Mouse (Mus musculus): ENCODE data around the gene Kif23. TPM values are rescaled to one million over a fixed set of nuclear protein-coding genes. Genes with fewer than 3 reads are reported as not detected.

Gene Kif23
- polyA plus RNA-seq, 1 experiment = 1.4 TPM

- Histone ChIP-seq H3K4me1 (ENCODE audit: control insufficient read depth, insufficient read depth, low read length) (no peaks in the 10 kb centered on the region), H3K27me3 (replicated peaks; ENCODE audit: control insufficient read depth, insufficient read depth, low read length) (no peaks in the 10 kb centered on the region), H3K36me3 (ENCODE audit: control insufficient read depth, insufficient read depth, low read length) (no peaks in the 10 kb centered on the region), H3K4me3 (ENCODE audit: insufficient read depth, low read depth, low read length) (no peak overlapping the region), H3K27ac (ENCODE audit: insufficient read depth, low read depth, low read length) (no peak overlapping the region)
- TF ChIP-seq CTCF (conservative IDR thresholded peaks at IDR 0.05; ENCODE audit: insufficient read depth, insufficient read length, low read depth, low read length) = no peak
- no peak for TF ChIP-seq POLR2A (IDR thresholded peaks at IDR 0.05; ENCODE audit: low read depth, low read length)
- peak; percentile 24 for DNase-seq
- WGBS = 18% methylated on average over 8 of the region's 8 CpGs
Measured at GRCm38 (mm10) chr9:61873325-61873724, 73.2 kb downstream of the Kif23 start.

DNA sequence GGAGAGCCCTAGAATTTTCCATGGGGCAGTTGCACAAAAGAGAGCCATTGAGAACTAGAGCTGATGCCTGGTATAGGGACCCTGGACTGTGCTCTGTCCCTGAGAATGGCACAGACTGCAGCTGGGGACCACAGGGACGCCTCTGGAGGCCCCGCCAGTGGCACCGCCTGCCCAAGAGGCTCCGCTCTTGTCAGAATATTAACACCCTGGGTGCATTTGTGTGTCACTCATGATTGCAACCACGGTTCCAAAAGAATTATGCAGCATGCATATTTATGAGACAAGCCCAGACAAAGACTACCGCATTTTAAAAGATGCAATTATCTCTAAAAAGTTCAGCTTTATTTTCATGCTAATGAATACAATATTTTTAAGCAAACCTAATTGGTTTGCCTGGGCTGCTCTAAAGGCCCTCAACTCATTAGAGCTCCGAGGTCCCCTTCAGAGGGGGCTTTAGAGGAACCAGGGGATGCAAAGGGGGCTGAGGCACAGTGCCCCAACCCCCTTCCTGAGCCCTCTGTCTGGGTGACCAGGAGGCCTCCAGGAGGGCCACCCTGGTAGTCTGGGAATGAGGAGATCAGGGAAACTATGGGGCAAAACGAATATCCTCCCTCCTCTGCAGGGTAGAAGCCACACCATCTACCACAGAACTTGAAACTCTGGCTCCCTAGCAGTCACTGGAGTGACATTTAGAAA is 74.2 kb downstream of the Kif23 start:
- DNase-seq = no peak
- Histone ChIP-seq H3K4me3 (ENCODE audit: insufficient read depth, low read depth, low read length) (no peak overlapping the region), H3K27ac (ENCODE audit: insufficient read depth, low read depth, low read length) (no peak overlapping the region), H3K4me1 (ENCODE audit: control insufficient read depth, insufficient read depth, low read length) (no peaks in the 10 kb centered on the region), H3K36me3 (ENCODE audit: control insufficient read depth, insufficient read depth, low read length) (no peaks in the 10 kb centered on the region), H3K27me3 (replicated peaks; ENCODE audit: control insufficient read depth, insufficient read depth, low read length) (no peaks in the 10 kb centered on the region)
- WGBS = 77% methylated on average over 8 of the region's 8 CpGs
- TF ChIP-seq POLR2A (IDR thresholded peaks at IDR 0.05; ENCODE audit: low read depth, low read length) = no peak
- TF ChIP-seq CTCF (conservative IDR thresholded peaks at IDR 0.05; ENCODE audit: insufficient read depth, insufficient read length, low read depth, low read length) = no peak

GRCm38 (mm10) chr9:61871839-61872238 is 74.7 kb downstream of the Kif23 start:
- DNase-seq = no peak
- Histone ChIP-seq H3K4me3 (ENCODE audit: insufficient read depth, low read depth, low read length) (no peak overlapping the region), H3K27me3 (replicated peaks; ENCODE audit: control insufficient read depth, insufficient read depth, low read length) (no peaks in the 10 kb centered on the region), H3K36me3 (ENCODE audit: control insufficient read depth, insufficient read depth, low read length) (no peaks in the 10 kb centered on the region), H3K4me1 (ENCODE audit: control insufficient read depth, insufficient read depth, low read length) (no peaks in the 10 kb centered on the region), H3K27ac (ENCODE audit: insufficient read depth, low read depth, low read length) (no peak overlapping the region)
- no peak for TF ChIP-seq POLR2A (IDR thresholded peaks at IDR 0.05; ENCODE audit: low read depth, low read length)
- TF ChIP-seq CTCF (conservative IDR thresholded peaks at IDR 0.05; ENCODE audit: insufficient read depth, insufficient read length, low read depth, low read length) = no peak
- WGBS = 87% methylated on average over 6 of the region's 6 CpGs

- H3K36me3 ChIP-seq (ENCODE audit: control insufficient read depth, insufficient read depth, low read length) = no peaks in the 10 kb centered on the region
- TF ChIP-seq POLR2A (IDR thresholded peaks at IDR 0.05; ENCODE audit: low read depth, low read length) (no peak), CTCF (conservative IDR thresholded peaks at IDR 0.05; ENCODE audit: insufficient read depth, insufficient read length, low read depth, low read length) (no peak)
- H3K4me1 ChIP-seq (ENCODE audit: control insufficient read depth, insufficient read depth, low read length) = no peaks in the 10 kb centered on the region
- H3K4me3 ChIP-seq (ENCODE audit: insufficient read depth, low read depth, low read length) = no peak overlapping the region
- H3K27me3 ChIP-seq (replicated peaks; ENCODE audit: control insufficient read depth, insufficient read depth, low read length) = no peaks in the 10 kb centered on the region
- no peak for DNase-seq
- no peak overlapping the region for H3K27ac ChIP-seq (ENCODE audit: insufficient read depth, low read depth, low read length)
- 59% methylated on average over 11 of the region's 11 CpGs for WGBS
Measured at GRCm38 (mm10) chr9:61867659-61868058, 78.9 kb downstream of the Kif23 start.

Other genes with a start within 250 kb of the Kif23 start
- gene Rplp1, start 32.2 kb downstream of the Kif23 start, polyA plus RNA-seq (2012; rRNA removed) = 6,294 and 8,063 TPM in 2 replicates
- 315 and 347 TPM in 2 replicates for gene Paqr5, start 80.1 kb upstream of the Kif23 start, polyA plus RNA-seq (2012; rRNA removed)
- 3.1 and 3.3 TPM in 2 replicates for gene Glce, start 175.9 kb upstream of the Kif23 start, polyA plus RNA-seq (2012; rRNA removed)